Mouse (Mus musculus) liver, embryonic 12.5 days (tissue): Measurements from ENCODE around the gene 4930505A04Rik. TPM values are rescaled to one million over a fixed set of nuclear protein-coding genes. Genes with fewer than 3 reads are reported as not detected.

Experiments used
- ATAC-seq: fragments of 200-750 bp; cut with Nextera tagmentation; 2 replicates; pipeline ENCODE4 v1.8.0; 2017; ENCODE audit warnings: moderate number of reproducible peaks, mild to moderate bottlenecking, moderate library complexity
- H3K27ac ChIP-seq: fragments of 300-500 bp; sonication (generic); 2 replicates; pipeline ENCODE4 v1.5.1; 2016; ENCODE audit warnings: mild to moderate bottlenecking
- H3K27me3 ChIP-seq: fragments of 300-500 bp; sonication (generic); replicated peaks from 2 replicates; pipeline ENCODE4 v1.6.1; 2016; ENCODE audit warnings: mild to moderate bottlenecking, moderate library complexity
- H3K36me3 ChIP-seq: fragments of 300-500 bp; sonication (generic); 2 replicates; pipeline ENCODE4 v1.6.1; 2016; ENCODE audit warnings: mild to moderate bottlenecking, moderate library complexity
- H3K4me1 ChIP-seq: fragments of 300-500 bp; sonication (generic); 2 replicates; pipeline ENCODE4 v1.6.1; 2016
- H3K4me2 ChIP-seq: fragments of 300-500 bp; sonication (generic); 2 replicates; pipeline ENCODE4 v1.6.1; 2016; ENCODE audit warnings: mild to moderate bottlenecking, moderate library complexity
- H3K4me3 ChIP-seq: fragments of 300-500 bp; sonication (generic); 2 replicates; pipeline ENCODE4 v1.5.1; 2016; ENCODE audit warnings: mild to moderate bottlenecking, moderate library complexity
- H3K9ac ChIP-seq: fragments of 300-500 bp; sonication (generic); 2 replicates; pipeline ENCODE4 v1.6.1; 2016; ENCODE audit warnings: mild to moderate bottlenecking, moderate library complexity
- H3K9me3 ChIP-seq: fragments of 300-500 bp; sonication (generic); replicated peaks from 2 replicates; pipeline ENCODE4 v1.6.1; 2016; ENCODE audit warnings: mild to moderate bottlenecking, moderate library complexity
- WGBS: fragments of 180-500 bp; shearing (Covaris S2); methylation state at CpG from one replicate; pipeline ENCODE4 v1.1.7; 2016; ENCODE audit not compliant: insufficient replicate concordance; 5-methylcytosine and 5-hydroxymethylcytosine counted together
- polyA plus RNA-seq: library from polyadenylated mRNA; unstranded; fragments of >200 nt; fragmentation: Nextera tagmentation; extraction: Ambion mirVana; gene quantifications from 2 replicates; pipeline ENCODE4 v1.2.1, GENCODE M21; 2016

The 4930505A04Rik gene
- polyA plus RNA-seq, result not detected in 2 replicates

- Histone ChIP-seq H3K27ac (no peak within 1 kb of the TSS), H3K4me1 (no peaks in the 10 kb centered on the region), H3K9me3 (no peaks in the 10 kb centered on the region), H3K4me2 (peak within 1 kb of the TSS; percentile 62), H3K4me3 (peak within 1 kb of the TSS; percentile 48), H3K9ac (peak within 1 kb of the TSS; percentile 55), H3K27me3 (no peaks in the 10 kb centered on the region), H3K36me3 (no peaks in the 10 kb centered on the region)
- peak; percentile 64 for ATAC-seq
- 13% methylated on average over 17 of the region's 17 CpGs for WGBS
Observed at GRCm38 (mm10) chr11:30471751-30472593, at the start of gene 4930505A04Rik. TSS of gene 4930505A04Rik (minus strand) at chr11:30471827.

- no peaks in the 10 kb centered on the region for H3K9me3 ChIP-seq
- no peak overlapping the region for H3K9ac ChIP-seq
- H3K4me2 ChIP-seq, result no peak overlapping the region
- no peak overlapping the region for H3K27ac ChIP-seq
- H3K4me1 ChIP-seq, result no peaks in the 10 kb centered on the region
- no peaks in the 10 kb centered on the region for H3K36me3 ChIP-seq
- no peaks in the 10 kb centered on the region for H3K27me3 ChIP-seq
- WGBS, result 59% methylated on average over 2 of the region's 2 CpGs
- H3K4me3 ChIP-seq, result no peak overlapping the region
- ATAC-seq, result no peak
Observed at GRCm38 (mm10) chr11:30517133-30517532, 45.5 kb upstream of the 4930505A04Rik start.

GRCm38 (mm10) chr11:30508178-30508577 is 36.6 kb upstream of the 4930505A04Rik start:
- Histone ChIP-seq H3K4me2 (no peak overlapping the region), H3K9me3 (no peaks in the 10 kb centered on the region), H3K4me1 (no peaks in the 10 kb centered on the region), H3K36me3 (no peaks in the 10 kb centered on the region), H3K9ac (no peak overlapping the region), H3K27me3 (no peaks in the 10 kb centered on the region), H3K27ac (no peak overlapping the region), H3K4me3 (no peak overlapping the region)
- ATAC-seq, result no peak
- whole genome bisulfite sequencing, result 66% methylated on average over 4 of the region's 4 CpGs

GRCm38 (mm10) chr11:30498738-30499355 is 27.2 kb upstream of the 4930505A04Rik start:
- no peaks in the 10 kb centered on the region for H3K27me3 ChIP-seq
- no peak overlapping the region for H3K9ac ChIP-seq
- H3K27ac ChIP-seq, result no peak overlapping the region
- no peaks in the 10 kb centered on the region for H3K4me1 ChIP-seq
- H3K4me2 ChIP-seq, result no peak overlapping the region
- whole genome bisulfite sequencing, result 51% methylated on average over 3 of the region's 3 CpGs
- H3K9me3 ChIP-seq, result no peaks in the 10 kb centered on the region
- H3K36me3 ChIP-seq, result no peaks in the 10 kb centered on the region
- no peak for ATAC-seq
- H3K4me3 ChIP-seq, result no peak overlapping the region

GRCm38 (mm10) chr11:30497151-30497550 is 25.5 kb upstream of the 4930505A04Rik start:
- WGBS, result 50% methylated on average over 2 of the region's 2 CpGs
- no peaks in the 10 kb centered on the region for H3K4me1 ChIP-seq
- H3K27ac ChIP-seq, result no peak overlapping the region
- no peak overlapping the region for H3K4me2 ChIP-seq
- no peak for ATAC-seq
- H3K4me3 ChIP-seq, result no peak overlapping the region
- H3K27me3 ChIP-seq, result no peaks in the 10 kb centered on the region
- H3K36me3 ChIP-seq, result no peaks in the 10 kb centered on the region
- no peaks in the 10 kb centered on the region for H3K9me3 ChIP-seq
- H3K9ac ChIP-seq, result no peak overlapping the region

- no peak for ATAC-seq
- no peak overlapping the region for H3K27ac ChIP-seq
- H3K36me3 ChIP-seq, result no peaks in the 10 kb centered on the region
- H3K9ac ChIP-seq, result no peak overlapping the region
- no peaks in the 10 kb centered on the region for H3K4me1 ChIP-seq
- no peak overlapping the region for H3K4me3 ChIP-seq
- no peak overlapping the region for H3K4me2 ChIP-seq
- no peaks in the 10 kb centered on the region for H3K27me3 ChIP-seq
- H3K9me3 ChIP-seq, result no peaks in the 10 kb centered on the region
Observed at GRCm38 (mm10) chr11:30491515-30492260, 20.1 kb upstream of the 4930505A04Rik start.

- H3K4me2 ChIP-seq, result no peak overlapping the region
- no peak overlapping the region for H3K9ac ChIP-seq
- ATAC-seq, result no peak
- H3K36me3 ChIP-seq, result no peaks in the 10 kb centered on the region
- 69% methylated on average over 9 of the region's 10 CpGs for WGBS
- no peaks in the 10 kb centered on the region for H3K9me3 ChIP-seq
- no peaks in the 10 kb centered on the region for H3K27me3 ChIP-seq
- H3K27ac ChIP-seq, result no peak overlapping the region
- H3K4me1 ChIP-seq, result no peaks in the 10 kb centered on the region
- no peak overlapping the region for H3K4me3 ChIP-seq
Observed at GRCm38 (mm10) chr11:30488183-30488582, 16.6 kb upstream of the 4930505A04Rik start.

GRCm38 (mm10) chr11:30483286-30483685 is 11.7 kb upstream of the 4930505A04Rik start:
- Histone ChIP-seq H3K4me1 (no peaks in the 10 kb centered on the region), H3K9me3 (no peaks in the 10 kb centered on the region), H3K27ac (no peak overlapping the region), H3K4me3 (no peak overlapping the region), H3K9ac (no peak overlapping the region), H3K27me3 (no peaks in the 10 kb centered on the region), H3K4me2 (no peak overlapping the region), H3K36me3 (no peaks in the 10 kb centered on the region)
- 73% methylated on average over 4 of the region's 4 CpGs for WGBS
- ATAC-seq, result no peak

GRCm38 (mm10) chr11:30471187-30471586 is 440 bp downstream of the 4930505A04Rik start:
- Histone ChIP-seq H3K36me3 (no peaks in the 10 kb centered on the region), H3K27me3 (no peaks in the 10 kb centered on the region), H3K4me1 (no peaks in the 10 kb centered on the region), H3K9me3 (no peaks in the 10 kb centered on the region), H3K9ac (no peak overlapping the region), H3K27ac (no peak overlapping the region), H3K4me2 (peak overlapping the region; percentile 62; the same call in 1 of the 2 replicates), H3K4me3 (no peak overlapping the region)
- ATAC-seq, result no peak
- 59% methylated on average over 8 of the region's 8 CpGs for WGBS

- Histone ChIP-seq H3K9me3 (no peaks in the 10 kb centered on the region), H3K9ac (no peak overlapping the region), H3K4me2 (no peak overlapping the region), H3K27ac (no peak overlapping the region), H3K4me3 (no peak overlapping the region), H3K27me3 (no peaks in the 10 kb centered on the region), H3K4me1 (no peaks in the 10 kb centered on the region), H3K36me3 (no peaks in the 10 kb centered on the region)
- no peak for ATAC-seq
- 79% methylated on average over 4 of the region's 4 CpGs for WGBS
Observed at GRCm38 (mm10) chr11:30454331-30454730, 17.3 kb downstream of the 4930505A04Rik start.

- no peaks in the 10 kb centered on the region for H3K27me3 ChIP-seq
- no peak for ATAC-seq
- WGBS, result 87% methylated on average over 2 of the region's 2 CpGs
- H3K9ac ChIP-seq, result no peak overlapping the region
- H3K4me2 ChIP-seq, result no peak overlapping the region
- no peaks in the 10 kb centered on the region for H3K36me3 ChIP-seq
- no peaks in the 10 kb centered on the region for H3K9me3 ChIP-seq
- H3K27ac ChIP-seq, result no peak overlapping the region
- H3K4me1 ChIP-seq, result no peaks in the 10 kb centered on the region
- H3K4me3 ChIP-seq, result no peak overlapping the region
Observed at GRCm38 (mm10) chr11:30448126-30448525, 23.5 kb downstream of the 4930505A04Rik start.

- Histone ChIP-seq H3K27me3 (no peaks in the 10 kb centered on the region), H3K4me1 (no peaks in the 10 kb centered on the region), H3K27ac (no peak overlapping the region), H3K9me3 (no peaks in the 10 kb centered on the region), H3K4me2 (no peak overlapping the region), H3K36me3 (no peaks in the 10 kb centered on the region), H3K4me3 (no peak overlapping the region), H3K9ac (no peak overlapping the region)
- WGBS, result 67% methylated on average over 1 of the region's 1 CpGs
- ATAC-seq, result no peak
Observed at GRCm38 (mm10) chr11:30447561-30447960, 24.1 kb downstream of the 4930505A04Rik start.
